Mouse (Mus musculus): ENCODE data around the gene Fat2. TPM values are rescaled to one million over a fixed set of nuclear protein-coding genes. Genes with fewer than 3 reads are reported as not detected.

Fat2 gene
- total RNA-seq, 2 experiments from 2014 or later, result 0.03 to 0.09 TPM

- no peak for DNase-seq
These were observed 6.2 kb downstream of the Fat2 start for GRCm38 (mm10) chr11:55329868-55330772.

- DNase-seq, result no peak
These were observed 8.6 kb downstream of the Fat2 start for GRCm38 (mm10) chr11:55327558-55328409.

DNA sequence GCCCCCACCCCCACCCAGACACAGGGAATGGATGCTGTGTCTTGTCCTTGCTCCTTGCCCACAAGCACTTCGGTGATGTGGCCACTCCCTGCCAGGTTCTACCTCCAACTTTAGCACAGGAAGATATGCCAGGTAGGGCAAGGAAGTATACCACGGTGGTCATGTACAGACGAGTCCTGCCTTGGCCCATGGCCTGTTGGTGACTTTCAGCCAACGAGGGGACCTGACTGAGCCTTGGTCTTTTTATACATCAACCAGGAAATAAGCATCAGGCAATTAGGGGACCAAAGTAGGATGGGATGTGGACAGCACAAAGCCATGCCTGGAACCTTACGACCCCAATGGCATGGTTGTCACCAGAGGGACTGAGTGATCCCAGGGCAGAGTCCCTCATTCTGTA is 9.3 kb downstream of the Fat2 start:
- no peak for DNase-seq

DNA sequence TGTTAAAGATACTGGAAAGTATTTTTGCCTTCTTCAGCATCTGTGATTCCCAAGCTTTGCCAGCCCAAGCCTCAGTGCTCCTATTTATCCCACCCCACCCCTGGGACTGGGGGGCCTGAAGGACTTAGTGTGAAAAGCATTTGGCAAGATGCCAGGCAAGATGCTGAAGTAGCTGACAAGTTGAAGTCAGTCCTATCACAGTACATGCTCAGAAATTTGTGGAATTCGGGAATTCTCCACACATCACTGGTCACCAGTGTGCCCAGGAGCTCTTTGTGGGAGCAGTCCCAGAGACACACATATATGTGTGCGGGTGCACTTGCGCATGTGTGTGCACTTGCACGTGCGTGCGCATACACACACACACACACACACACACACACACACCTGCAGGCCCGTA is 10.2 kb downstream of the Fat2 start:
- DNase-seq, result no peak

DNA sequence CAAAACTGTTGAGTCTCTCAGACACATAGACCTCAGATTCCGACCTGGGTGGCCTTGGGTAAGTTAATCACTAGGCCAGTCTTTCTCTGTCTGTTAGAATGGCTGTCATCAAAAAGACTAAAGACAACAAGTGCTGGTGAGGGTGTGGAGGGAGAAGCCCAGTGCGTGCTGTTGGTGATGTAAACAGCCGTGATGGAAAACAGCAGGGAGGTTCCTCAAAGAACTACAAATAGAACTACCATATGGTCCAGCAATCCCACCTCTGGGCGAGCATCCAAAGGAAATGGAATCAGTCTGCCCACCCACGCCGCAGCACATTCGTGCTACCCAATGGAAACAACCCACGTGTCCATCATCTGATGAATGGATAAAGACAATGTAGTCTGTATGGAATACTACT is 12.5 kb downstream of the Fat2 start:
- DNase-seq, result no peak

GRCm38 (mm10) chr11:55320990-55321389 is 15.4 kb downstream of the Fat2 start:
- no peak for DNase-seq

DNA sequence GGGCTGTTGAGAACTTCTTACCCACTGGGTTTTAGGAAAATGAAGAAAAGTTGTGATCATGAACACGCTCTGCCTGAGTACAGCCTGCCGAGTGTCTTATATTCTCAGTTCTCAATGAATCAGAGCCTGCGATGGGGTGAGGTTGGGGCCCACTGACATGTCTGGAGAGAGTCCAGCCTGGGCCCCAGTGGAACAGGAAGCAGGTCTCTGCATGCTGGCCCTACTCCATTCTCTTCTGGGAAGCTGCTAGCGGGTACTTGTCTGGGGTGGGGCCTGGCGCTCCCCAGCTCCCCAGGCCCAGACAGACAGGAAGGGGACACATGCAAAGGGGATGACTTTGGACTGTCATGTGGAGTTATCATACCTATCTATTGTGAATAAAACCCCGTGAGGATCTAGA is 20.4 kb downstream of the Fat2 start:
- no peak for DNase-seq

GRCm38 (mm10) chr11:55314704-55315047 is 21.7 kb downstream of the Fat2 start:
- no peak for DNase-seq

GRCm38 (mm10) chr11:55313768-55314703 is 22.3 kb downstream of the Fat2 start:
- DNase-seq, result no peak

DNA sequence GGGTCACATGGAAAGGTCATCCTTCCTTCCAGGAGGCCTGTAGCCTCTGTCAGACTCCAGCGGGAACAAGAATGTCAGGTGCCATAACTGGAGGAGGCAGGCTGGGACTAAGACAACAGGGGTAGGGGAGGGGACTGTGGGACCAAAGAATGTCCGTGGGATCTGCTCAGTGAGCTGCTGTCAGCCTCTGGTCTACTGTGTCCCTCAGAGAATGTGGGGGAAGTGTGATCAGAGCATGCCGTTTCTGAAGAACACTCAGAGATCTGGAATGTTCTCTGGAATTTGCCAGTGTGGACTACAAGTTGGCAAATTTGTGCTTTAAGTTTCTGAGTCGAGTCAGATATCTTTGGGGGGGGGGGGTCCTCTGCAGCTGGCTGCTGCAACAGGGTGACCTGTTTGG is 34.0 kb downstream of the Fat2 start:
- DNase-seq, result no peak

- no peak for DNase-seq
These were observed 43.2 kb downstream of the Fat2 start for GRCm38 (mm10) chr11:55293179-55293578.

DNA sequence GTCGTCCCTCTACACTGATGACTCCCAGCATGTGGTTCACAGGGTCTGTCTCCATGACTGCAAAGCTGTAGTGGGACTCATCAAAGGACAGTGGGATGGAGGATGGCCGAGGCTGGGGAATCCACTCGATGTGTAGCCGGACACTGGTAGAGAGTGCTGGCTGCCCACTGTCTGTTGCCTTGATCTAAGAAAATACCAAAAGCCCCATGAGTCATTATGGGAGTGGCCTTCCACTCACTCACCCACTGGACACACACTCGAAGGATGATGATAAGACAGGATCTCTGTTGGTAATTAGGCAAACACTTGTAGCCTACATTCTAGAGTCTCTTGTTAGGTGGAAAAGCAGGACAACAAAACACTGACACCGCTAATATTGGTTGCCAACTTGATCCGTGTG is 44.5 kb downstream of the Fat2 start:
- no peak for DNase-seq

DNA sequence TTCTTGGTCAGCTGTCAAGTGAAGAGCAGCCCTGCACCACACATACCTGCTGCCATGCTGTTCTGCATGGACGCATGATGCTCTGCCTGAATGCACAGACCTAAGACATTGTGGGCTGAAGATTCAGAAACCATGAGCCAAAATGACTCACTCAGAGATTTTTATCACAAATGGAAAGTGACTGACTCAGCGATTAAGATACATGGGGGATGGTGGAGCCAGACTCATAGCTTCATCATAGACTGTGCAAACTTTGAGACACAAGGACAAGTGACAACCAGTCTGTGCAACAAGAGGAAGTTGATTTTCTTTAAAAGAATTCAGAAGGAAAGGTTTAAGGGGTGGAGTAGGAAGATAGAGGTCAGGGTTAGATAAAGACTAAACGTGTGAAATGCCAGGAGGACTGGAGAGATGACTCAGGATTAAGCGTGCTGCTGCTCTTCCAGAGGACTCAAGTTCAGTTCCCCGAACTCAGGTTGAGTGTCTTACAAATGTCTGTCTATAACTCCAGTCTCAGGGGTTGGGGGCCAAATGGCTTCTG is 46.4 kb downstream of the Fat2 start:
- DNase-seq, result peak; percentile 17

GRCm38 (mm10) chr11:55274756-55275155 is 61.6 kb downstream of the Fat2 start:
- peak; percentile 46 for DNase-seq

DNA sequence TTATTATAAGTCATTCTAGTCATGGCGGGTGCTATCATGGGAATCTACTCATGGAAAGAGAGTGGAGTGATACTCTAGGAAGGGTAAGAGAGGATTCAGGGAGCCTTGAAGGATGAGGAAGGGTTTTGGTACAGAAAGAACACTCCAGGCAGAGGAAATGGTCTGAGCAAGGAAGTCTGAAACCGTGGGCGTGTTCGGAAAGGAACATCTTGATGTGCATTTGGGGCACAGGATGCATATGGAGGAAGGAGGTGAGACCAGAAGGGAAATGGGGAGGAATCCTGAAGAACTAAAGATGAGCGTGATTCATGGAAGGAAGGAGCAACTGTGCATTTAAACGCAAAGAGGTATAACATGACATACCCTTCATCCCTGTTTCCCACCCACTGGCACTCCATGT is 67.8 kb downstream of the Fat2 start:
- DNase-seq, result no peak

DNA sequence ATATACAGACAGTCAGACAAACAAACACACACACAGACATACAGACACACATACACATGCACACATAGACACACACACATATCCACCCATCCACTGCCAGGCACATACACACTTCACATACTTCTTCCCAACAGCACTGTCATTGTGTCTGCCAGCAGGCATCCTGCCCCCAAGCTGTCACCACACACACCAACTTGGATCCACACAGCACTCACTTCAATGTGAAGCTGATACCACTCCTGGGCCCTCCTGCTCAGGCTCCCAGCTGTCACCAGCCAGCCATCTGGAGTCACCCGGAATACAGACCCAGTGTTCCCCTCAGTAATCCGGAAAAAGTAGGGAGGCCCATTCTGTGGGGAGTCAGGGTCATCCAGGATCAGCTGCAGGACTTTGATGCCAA is 70.7 kb downstream of the Fat2 start:
- no peak for DNase-seq

DNA sequence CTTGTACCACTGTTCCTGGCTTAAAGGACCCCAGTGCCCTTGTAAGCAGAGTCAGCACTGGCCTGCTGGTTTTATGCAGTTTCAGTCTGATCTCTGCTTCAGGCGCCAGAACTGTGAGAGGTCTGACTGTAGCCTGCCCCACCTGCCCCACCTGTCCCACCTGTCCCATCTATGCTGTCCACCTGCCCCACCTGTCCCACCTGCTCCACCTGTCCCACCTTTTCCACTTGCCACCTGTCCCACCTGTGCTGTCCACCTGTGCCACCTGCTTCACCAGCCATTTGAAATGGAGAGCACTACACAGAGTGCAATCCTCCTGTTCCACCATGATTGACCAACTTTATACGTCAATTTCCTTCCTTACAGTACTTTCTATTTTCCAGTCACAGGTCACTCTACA is 72.0 kb downstream of the Fat2 start:
- no peak for DNase-seq

- peak; percentile 73 for DNase-seq
These were observed 74.4 kb downstream of the Fat2 start for GRCm38 (mm10) chr11:55262000-55262399.

DNA sequence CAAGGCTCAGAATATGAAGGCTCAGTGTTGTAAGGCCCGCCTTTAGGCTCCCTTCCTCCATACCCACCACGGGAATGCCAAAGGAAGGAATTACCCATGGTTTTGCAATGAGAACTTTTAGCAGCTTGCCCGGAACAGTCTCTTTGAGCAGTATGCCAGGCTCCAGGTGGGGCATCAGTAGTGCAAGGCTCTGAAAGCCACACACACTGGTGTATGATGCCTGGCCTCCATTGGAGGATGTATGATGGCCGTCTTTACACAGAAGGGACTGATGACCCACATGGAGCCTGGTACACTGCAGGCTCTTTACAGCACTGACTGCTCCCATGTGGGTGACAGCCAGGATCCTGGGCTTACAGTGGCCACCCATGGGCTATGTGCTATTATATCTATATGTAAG is 75.3 kb downstream of the Fat2 start:
- no peak for DNase-seq

- DNase-seq, result no peak
These were observed 83.0 kb downstream of the Fat2 start for GRCm38 (mm10) chr11:55253391-55253790.

- no peak for DNase-seq
These were observed 85.8 kb downstream of the Fat2 start for GRCm38 (mm10) chr11:55250527-55250926.

DNA sequence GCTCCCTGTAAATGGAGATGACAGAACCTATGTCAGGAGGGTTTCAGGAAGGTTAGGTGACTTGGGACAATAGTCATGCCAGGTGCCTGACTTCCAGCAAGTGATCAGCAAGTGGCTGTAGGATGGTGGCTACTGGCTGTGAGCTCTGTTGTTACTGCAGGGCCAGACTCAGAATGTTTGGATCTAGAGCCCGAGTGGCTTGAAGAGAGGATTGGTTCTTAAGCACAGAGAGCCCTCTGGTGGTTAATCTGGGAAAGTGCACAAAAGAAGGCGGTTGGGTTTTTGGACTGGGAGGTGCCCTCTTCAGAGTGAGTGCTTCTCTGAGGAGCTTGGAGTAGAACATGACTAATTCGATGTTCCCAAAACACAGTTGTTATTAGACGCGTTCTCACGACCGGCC is 95.8 kb downstream of the Fat2 start:
- peak; percentile 76 for DNase-seq

Measured in adrenal gland, postnatal 10 days (tissue).